Mouse (Mus musculus) urinary bladder, postnatal 10 days (tissue): ENCODE results near the gene Schip1.

Experiments
- DNase-seq: peaks from one replicate; pipeline ENCODE4 v3.0.0; 2022; ENCODE audit warnings: low spot score

Gene Schip1

DNA sequence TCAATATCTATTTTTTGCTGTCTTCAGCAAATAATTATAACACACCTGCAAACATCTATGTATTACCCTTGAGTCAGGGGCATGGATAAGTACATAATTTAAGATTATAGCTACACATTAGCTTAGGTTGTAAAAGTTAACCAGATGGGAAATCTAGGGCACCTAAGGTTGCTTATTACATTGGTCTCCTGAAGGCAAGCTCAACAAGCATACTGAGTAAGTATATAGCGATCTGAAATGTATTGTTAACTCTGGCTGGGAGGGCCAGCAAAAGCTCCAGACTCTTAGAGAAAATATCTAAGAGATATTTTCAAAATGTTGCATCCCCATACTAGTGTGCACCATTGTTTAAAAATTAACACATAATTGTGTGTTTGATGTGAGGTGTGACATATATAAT is 603.2 kb downstream of the Schip1 start:
- no peak for DNase-seq

GRCm38 (mm10) chr3:68669418-68669974 is 604.9 kb downstream of the Schip1 start:
- no peak for DNase-seq

DNA sequence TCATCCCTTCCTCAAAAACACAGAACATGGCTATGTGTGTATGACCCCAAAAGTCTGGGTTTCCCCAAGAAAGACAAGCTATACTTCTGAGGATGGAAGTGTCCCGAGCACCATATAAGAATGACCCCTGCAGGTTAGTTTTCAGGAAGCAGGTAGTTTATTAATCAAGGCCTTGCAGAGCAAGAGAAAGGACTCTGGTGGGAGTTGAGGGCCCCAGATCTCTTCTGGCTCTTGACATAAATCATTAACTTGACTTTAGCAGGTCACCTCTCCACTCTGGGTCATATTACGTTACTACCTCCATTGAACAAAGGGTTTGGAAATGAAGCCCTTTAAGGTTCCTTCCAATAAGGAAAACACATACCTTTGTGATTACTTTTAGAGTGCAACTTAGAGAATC is 610.1 kb downstream of the Schip1 start:
- DNase-seq, result no peak

DNA sequence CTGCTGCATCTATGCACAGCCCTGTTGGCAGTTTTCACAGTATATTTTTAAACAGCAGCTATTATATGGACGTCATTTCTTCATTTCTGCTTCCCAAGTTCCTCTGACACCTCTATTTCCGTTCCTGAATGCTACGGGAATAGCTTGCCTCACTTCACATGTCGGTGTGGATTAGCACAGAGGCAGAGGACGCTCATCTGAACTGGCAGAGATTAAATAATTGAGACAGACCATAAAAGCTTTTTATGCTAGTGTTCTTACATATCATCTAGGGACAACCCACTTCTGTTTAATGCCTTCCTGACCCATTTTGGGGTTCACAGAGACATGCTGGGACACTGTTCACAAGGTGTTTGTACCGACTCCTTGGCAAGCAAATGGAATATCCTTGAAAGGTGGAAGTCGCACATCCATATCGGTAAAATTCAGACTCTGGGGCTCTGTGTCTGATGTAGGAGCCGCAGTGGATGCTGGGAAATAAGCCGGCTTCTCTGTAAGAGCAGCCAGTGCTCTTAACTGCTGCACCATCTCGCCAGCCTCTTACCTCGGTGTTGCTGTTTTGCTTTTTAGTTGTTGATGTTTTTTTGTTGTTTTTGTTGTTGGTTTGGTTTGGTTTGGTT is 610.7 kb downstream of the Schip1 start:
- no peak for DNase-seq
